Mouse (Mus musculus): ENCODE data around the gene Tstd2.

The Tstd2 gene

DNA sequence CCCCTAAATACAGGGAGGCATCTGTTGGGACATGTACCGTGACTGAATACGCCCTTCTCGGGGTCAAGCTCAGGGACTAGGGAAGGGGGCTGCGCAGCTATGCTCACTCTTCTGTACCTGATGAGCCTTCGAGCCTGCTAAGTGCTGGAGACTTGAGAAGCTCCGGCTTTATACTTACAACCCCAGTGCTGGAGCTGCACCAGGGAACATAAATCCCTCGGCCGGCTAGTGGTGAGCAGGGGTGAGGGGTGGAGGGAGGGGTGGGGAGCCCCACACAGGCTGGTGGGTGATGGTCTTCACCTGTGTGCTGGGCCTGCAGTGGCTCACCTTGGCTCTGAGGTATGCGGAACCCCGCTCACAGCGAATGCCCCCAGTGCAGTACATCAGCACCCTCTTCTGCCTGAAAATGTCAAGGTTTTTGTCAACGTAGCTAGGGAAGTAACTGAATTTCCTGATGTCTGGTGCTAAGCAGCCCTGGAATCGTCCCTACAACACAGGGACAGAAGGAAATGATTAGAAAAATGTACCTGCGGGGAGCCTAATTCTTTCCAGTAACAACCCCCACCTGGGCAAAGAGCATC is 18.9 kb downstream of the Tstd2 start:
- no peak for DNase-seq (ENCODE audit: low spot score)

GRCm38 (mm10) chr4:46117536-46117935 is 21.0 kb downstream of the Tstd2 start:
- no peak for DNase-seq (ENCODE audit: low spot score)

DNA sequence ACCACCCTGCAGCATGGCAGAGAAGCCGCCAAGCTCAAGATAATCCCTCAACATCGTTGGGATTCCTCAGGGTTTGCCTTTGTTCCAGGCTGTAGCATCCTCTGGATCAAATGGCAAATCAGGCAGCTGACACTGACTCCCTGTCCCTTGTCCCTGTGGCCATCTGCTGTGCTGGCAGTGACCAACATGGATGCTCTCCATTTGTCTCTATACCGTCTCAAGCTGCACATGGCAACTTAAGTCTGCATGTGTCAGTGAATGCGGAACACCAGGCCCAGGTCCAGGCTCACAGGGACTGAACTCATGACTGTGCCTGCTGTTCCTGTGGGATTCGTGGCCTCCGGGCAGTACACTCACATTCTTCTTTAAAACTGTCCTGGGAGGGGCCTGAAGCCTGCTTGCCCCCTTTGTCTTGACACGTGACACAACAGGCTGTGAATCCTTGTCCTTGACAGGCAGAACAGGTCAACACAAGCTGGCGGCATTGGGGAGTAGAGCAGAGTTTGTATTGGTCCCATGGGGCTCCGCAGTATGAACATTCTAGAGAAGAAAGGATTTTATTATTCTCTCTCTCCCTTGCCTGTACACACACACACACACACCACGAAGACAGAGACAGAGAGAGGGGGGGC is 21.8 kb downstream of the Tstd2 start:
- DNase-seq (ENCODE audit: low spot score): no peak

- no peak for DNase-seq (ENCODE audit: low spot score)
Observed at GRCm38 (mm10) chr4:46115308-46115707, 23.2 kb downstream of the Tstd2 start.

DNA sequence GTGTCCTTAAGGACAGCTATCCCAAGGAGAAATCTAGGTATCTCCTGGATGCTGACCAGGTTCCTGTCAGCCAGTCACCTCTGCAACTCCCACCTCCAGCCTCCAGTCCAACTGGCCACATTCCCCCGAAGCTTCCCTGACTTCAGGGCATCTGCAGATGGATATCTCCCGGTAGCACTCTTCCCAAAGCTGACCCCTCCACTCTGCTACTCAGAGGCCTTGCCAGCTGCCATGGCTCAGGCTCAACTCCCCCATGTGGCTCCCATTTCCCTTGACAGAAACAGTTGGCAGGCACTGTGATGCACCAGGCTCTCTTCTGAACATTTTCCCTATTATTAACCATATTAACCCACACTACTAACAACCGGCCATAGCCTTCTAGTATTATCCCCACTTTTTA is 27.1 kb downstream of the Tstd2 start:
- DNase-seq (ENCODE audit: low spot score): no peak

GRCm38 (mm10) chr4:46110084-46110483 is 28.4 kb downstream of the Tstd2 start:
- no peak for DNase-seq (ENCODE audit: low spot score)

DNA sequence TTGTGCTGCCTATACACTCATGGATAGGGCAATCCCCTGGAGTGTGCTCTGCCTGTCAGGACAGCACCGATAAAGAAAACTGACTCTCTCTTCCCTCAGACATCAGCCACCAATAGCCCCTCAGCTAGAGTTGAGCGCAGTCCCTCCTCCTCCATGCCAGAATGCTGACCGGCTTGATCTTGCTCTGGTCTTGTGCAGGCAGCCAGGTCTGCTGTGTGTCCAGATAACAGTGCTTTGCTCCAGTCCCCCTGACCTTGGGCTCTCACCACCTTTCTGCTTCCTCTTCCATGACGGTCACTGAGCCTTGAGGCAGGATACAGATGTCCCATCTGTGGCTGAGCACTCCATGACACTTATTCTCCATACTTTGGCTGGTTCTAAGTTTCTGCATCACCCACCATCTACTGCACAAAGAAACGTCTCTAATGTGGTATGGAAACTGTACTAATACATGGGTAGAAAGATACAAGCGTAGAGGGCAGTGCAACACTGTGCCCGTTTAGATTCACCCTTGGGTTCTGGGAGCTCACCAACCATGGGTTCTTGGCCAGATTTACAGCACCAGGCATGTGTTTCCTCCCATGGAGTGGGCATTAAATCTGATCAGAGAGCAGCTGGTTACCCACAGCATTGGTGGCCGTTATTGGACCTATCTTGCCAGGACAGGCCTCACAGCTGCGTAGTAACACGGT is 36.3 kb downstream of the Tstd2 start:
- no peak for DNase-seq (ENCODE audit: low spot score)

DNA sequence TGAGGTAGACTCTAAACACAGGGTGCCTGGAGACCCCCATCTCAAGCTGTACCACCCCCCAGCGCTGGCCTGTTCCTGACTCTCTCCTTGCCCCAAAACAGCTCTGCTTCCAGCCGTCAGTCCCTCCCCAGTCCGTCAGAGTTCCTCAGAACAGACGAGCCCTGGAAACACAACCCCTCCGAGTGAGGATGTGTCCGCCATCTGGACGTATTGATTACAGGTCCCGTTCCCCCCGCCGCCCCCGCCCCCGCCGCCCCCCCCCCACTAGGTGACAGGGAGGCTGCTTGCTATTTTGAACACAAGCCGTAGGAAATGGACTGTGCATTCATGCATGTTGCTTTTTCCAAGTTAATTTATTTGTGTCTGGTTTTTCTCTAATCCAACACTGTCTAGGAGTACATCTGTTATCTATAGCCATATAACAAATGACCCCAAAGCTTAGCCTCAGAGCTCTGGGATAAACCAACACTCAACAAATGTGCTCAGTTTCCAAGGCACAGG is 37.2 kb downstream of the Tstd2 start:
- DNase-seq (ENCODE audit: low spot score): no peak

GRCm38 (mm10) chr4:46100539-46100938 is 38.0 kb downstream of the Tstd2 start:
- DNase-seq (ENCODE audit: low spot score): no peak

GRCm38 (mm10) chr4:46099132-46099531 is 39.4 kb downstream of the Tstd2 start:
- DNase-seq (ENCODE audit: low spot score): no peak

DNA sequence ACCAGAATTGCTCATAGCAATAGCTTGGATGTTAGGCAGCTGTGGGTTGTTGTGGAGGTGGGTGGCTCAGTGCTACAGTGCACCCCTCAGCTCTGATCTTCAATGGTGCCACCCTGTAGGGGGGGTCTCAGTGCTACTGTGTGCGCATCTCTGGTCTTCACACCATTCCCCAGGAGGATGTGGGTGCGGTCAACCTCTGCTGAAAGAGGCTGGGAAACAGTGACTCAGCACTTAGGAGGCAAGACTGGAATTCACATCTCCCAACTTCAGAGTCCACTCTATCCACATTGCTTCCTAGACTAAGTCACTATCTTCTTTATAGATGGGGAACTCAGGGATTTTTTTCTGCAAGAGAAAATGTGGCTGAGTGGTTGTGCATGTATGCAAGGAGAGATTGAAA is 40.9 kb downstream of the Tstd2 start:
- DNase-seq (ENCODE audit: low spot score): no peak

GRCm38 (mm10) chr4:46096546-46096945 is 41.9 kb downstream of the Tstd2 start:
- no peak for DNase-seq (ENCODE audit: low spot score)

DNA sequence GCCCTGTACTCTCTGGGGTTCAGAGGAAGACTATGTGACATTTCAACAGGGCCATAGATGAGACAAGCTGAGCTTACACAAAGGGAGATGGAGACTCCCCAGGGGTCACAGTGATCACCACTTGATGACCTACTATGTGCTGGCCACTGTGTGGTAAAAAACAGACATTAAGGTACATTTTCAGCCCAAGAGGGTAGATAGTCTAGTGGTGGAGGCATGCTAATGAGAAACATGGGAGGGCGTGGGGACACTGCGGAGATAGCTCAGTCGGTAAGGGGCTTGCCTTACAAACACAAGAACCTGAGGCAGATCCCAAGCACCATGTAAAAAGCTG is 42.7 kb downstream of the Tstd2 start:
- DNase-seq (ENCODE audit: low spot score): no peak

DNA sequence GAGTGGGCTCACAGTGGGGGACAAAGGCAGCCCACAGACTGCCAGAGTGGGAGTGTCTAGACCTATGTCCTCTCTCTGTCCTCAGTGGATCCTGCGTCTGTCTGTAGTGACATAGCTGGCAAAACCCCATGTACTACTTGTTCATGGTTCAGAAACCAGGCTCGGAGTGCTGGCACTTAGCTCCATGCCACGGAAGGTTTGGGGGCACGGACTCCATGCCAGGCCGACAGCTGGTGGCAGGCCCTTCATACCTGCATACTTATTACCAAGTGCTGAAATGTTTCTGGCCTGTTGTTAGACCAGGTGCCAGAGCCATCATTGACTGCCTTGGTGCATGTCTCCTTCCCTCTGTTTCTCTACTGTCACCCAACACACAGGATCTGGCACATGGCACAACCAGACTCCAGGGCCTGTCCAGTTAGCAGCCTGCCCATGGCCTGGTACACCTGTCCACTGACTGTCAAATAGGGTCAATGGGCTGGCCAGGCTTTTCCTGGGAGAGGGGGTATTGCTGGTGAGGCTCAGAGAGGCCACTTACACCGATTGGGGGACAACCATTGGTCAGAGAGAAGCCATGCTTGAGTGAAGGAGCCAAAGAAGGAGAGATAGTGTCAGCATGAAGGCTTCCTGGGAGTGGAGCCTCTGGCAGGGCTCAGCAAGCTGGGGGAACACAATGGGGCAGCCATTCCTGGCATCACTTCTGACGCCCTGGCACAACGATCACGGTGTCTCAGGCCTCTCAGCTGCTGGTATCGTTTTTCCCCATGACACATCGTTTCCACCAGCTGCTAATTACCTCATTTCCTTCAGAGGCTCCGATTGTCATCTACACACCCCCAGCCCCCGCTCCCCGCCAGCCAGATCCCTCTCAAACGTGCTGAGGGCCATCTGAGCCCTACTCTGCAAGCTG is 43.3 kb downstream of the Tstd2 start:
- DNase-seq (ENCODE audit: low spot score): no peak

GRCm38 (mm10) chr4:46092429-46093076 is 45.9 kb downstream of the Tstd2 start:
- DNase-seq (ENCODE audit: low spot score): no peak

GRCm38 (mm10) chr4:46089524-46090125 is 48.9 kb downstream of the Tstd2 start:
- DNase-seq (ENCODE audit: low spot score): no peak

GRCm38 (mm10) chr4:46087852-46088251 is 50.6 kb downstream of the Tstd2 start:
- no peak for DNase-seq (ENCODE audit: low spot score)

DNA sequence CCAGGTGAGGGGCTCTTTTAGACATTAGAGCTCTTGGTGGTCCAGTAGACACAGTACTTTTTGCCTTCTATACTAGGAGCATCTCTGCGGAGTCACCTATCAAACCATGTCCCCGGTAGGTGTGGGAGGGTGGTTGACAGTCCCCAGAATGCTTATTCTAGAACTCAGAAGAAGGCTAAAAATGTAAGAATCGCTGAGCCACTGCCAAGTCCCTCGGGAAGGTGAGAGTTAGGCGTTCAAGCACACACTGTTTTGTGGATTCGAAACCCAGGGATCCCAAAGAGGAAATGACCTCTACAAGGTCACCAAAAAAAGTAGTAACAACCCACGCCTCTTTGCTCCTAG is 51.1 kb downstream of the Tstd2 start:
- no peak for DNase-seq (ENCODE audit: low spot score)

- DNase-seq (ENCODE audit: low spot score): no peak
Observed at GRCm38 (mm10) chr4:46086718-46087426, 51.6 kb downstream of the Tstd2 start.

DNA sequence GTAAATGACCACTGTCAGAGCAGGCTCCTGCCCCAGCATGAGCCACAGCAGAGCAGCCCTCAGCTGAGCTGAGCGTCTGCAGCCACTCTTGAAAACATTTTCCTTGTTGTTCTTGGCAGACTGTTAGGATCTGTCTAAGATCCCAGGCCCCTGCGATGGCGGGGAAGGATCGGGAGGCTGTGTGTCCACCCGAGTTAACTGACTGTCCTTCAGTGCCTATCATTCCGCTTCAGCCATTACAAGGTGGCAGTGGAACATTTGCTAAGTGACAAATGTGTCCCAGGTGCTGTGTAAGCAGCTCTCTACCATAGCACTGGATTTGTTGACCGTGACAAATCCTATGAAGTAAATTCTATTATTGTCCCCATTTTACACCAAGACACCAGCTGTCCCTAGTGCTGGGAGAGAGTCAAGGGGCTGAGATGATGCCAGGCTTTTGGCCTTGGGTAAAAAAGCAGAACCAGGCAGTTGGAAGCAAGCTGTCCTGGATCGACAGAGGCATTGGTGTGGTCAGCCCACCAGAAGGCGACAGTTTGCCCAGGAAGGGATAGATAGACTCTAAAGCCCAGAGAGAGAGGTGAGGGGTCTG is 53.2 kb downstream of the Tstd2 start:
- no peak for DNase-seq (ENCODE audit: low spot score)
